Mouse (Mus musculus) cerebellum, adult 9-11 months (tissue): ENCODE results near the gene Sufu.

Experiments used
- DNase-seq: peaks from one replicate; pipeline ENCODE4 v3.0.0; 2022

The Sufu gene

DNA sequence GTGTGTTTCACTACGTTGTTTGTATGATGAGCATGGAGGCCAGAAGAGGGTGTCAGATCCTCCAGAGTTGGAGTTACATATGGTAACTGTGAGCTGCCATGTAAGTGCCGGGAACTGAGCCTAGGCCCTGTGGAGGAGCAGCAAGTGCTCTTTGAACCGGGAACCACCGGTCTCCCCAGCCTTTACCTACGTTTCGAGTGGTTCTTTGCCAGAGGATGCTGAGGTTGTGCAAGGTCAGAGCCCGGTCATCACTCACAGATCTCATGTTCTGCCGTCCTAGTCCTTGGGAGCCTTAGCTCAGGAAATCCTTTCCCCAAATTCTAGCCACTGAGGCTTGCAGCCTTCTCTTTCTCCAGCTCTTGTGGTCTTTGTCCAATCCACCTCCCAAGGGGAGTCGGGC is 37.5 kb downstream of the Sufu start:
- no peak for DNase-seq

DNA sequence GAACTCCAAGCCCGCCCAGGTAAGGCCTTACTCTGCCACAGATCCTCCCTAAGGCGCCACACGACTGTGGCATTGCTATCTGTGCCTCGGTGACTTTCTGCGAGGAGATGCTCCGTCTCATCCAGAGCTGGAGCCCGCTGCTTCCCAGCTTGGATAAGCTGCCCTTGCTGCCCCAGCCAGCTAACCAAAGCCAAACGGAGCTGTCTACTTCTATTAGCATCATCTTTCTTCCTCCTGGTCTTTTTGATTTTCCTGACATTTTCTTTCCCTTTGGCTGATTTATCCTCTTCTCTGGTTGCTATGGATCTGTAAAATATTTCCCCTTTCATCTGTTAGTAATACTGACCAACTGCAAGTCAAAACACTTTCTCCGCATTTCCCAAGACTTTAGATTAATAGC is 37.9 kb downstream of the Sufu start:
- no peak for DNase-seq

DNA sequence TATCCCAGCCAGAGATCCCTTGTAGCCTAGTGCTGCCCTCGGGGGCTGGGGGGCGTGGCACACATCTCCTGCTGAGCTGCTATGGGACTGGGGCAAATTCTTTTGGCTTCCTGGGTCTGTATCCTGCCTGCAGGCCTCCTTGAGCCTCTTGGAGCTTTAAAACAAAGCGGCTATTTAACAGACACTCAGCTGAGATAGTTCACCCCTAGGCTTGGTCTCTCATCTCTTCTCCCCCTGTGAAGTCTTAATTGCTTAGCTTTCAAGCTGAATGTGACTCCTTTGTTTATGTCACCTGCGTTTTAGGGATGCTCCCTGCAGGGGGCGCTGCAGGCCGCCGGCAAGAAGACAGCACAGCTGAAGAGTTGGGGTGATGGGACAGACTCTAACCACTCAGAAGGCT is 38.8 kb downstream of the Sufu start:
- DNase-seq: no peak

DNA sequence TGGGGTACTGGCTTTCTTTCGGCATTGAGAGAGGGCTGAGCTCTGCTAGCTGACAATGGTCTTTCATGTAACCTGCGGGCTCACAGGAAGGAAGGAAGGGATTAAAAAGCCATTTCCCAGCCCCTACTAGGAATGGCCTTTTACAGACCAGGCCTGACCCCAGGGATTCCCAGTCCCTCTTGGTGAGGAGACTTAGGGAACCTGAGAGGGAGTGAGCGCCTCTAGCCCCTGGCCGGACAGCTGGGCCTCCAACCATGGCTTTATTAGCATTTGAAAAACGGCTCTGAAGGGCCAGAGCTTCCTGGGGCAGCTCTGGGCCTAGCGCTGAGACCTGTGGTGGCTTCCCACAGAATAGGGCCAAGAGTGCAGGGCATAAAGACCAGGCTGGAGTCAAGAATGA is 46.8 kb downstream of the Sufu start:
- DNase-seq: no peak

DNA sequence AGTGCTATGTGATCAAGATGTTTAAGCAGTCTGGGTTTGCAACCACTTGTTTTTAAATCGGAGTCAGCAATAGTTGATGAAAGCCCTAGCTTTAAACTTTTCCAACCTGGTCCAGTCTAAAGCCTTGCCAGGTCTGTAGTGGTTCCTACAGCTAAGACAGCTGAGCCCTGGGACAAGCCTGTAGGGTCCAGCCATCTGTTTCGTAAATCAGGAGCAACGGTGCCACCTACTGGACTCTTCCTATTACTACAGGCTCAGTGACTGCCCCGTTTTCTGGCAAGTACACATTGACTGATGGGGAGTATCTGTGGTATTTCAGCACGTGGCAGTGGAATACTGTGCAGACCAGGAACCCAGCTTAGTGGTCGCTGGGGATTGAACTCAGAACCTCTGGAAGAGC is 47.5 kb downstream of the Sufu start:
- peak; percentile 90 for DNase-seq

DNA sequence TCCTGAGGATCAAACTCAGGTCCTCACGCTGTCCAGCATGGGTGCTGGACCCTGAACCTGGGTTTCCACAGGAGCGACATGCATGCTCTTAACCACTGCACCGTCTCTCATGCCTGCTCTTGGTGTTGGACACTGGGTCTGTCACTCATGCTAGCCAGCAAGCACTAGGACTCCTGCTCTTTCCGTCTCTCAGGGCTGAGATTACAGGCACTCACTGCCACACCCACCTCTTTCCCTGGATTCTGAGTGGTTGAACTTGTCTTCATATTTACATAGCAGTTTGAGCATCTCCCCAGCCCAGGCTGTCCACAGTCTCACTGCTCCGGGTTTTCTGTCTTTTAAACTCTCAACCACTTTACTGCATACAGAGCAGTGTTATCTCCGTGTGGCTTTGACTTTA is 48.9 kb downstream of the Sufu start:
- DNase-seq: no peak

DNA sequence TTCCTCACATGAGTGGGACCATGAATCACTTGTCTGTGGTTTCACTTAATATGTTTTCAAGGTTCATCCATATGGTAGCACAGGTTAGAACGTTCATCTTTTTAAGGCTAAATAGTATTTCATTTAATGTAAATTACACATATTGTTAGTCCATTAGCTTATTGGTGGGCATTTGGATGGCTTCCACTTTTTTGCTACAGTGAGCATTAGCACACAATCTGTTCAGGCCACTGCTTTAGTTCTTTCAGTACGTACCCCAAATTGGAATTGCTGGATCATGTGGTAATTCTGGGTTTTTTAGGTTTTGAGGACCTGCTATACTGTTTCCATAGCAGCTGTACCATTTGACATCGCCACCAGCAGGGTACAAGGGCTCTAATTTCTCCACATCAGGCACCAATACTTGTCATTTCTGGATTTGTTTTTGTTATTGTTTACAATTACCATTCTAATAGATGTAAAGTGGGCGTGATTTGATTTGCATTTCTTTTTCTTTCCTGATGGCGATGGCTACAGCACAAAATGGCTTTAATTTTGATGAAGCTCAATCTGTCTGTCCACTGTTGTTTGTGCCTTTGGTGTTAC is 49.8 kb downstream of the Sufu start:
- no peak for DNase-seq

DNA sequence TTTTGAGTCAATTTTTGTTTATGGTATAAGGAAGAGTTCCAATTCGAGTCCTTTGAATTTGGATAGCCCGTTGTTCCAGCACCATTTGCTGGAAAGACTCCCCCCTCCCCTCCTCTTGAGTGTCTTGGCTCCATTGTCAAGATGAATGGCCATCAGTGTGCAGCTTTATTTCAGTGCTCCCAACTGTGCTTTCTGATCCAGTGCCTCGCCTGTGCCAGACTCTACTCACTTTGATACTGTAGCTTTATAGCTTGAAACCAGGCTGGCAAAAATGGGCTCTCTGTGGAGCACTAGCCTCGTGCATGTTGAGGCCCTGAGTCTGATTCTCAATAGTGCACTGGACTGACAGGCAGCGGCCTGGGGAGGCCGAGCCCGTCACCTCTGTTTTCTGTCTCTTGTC is 50.4 kb downstream of the Sufu start:
- no peak for DNase-seq

DNA sequence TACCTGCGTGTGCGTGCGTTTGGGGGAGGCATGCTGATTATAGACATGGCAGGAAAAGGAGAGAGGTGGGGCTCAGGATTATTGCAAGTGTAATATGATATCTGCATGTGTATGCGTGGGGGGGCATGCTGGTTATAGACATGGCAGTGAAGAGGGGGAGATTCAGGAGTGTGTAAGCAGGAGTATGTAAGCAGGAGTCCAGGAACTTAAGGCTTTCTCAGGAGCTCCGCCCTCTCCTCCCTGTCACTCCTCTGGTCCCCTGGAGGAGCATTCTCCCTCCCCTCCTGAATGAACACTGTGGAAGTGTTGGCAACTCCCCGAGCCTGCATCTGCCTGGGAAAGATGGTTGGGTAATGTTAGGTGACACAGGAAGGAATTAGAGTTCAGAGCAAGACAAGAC is 51.2 kb downstream of the Sufu start:
- DNase-seq: no peak

DNA sequence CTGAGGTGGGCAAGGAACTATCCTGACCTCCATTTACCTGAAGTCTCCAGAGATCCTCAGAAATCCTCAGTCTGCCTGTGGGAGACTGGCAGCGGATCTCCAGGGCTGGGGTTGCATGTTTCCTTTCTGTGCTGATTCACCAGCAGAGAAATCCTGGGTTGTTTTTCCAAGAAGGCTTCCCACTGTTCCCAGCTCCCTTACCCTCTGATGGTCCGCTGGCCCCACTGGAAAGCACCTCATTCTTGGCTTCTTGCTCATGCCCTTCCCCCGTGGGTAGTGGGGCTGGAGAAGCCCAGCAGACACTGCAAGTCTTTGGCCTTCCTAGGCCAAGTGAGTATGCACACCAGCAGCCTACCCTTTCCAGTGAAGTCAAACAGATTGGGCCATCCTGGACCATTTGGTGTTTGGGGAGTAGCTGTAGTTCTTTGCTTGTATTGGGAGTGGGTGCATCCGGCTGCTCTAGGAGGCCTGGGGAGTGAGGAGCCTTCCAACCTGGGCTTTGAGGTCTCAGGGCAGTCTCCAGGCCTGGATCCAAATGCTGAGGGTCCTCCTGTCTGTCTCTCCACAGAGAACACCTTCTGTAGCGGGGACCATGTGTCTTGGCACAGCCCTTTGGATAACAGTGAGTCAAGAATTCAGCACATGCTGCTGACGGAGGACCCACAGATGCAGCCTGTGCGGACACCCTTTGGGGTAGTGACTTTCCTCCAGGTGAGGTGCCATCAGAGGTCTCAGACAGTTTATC is 52.7 kb downstream of the Sufu start:
- DNase-seq: no peak

DNA sequence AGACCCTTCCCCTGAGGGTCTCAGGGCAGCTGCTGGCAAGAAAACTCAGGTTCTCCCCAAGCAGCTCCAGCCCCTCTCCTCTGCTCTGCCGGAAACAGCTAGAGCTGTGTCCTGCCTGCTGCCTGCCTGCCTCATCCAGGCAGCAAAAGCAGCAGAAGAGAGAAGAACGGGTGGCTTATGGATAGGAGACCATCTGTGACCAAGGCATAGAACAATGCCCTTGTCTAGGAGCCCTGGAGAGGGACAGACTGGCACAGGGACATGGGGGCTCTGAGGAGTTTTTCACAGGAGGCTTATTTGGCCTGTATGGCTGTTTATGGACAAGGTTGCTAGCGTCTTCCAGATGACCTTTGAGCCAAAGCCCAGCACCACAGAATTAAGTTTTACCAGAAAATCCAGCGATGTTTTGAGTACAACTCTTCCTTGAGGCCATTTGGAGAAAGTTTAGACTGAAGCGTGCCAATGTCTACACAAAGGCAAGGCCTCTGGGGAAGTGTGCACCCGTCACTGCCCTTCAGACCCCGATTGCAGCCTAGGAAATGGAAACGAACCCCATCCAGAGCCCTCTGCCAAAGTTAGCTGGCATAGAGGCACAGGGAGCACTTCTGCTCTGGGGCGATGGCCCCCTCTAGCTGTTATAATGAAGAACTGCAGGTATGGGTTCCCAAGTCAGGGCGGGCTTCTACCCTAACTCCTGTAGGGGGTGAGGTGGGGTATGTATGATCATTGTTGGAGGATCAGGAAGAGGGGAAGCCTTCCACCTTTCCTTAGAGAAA is 55.5 kb downstream of the Sufu start:
- peak; percentile 69 for DNase-seq

DNA sequence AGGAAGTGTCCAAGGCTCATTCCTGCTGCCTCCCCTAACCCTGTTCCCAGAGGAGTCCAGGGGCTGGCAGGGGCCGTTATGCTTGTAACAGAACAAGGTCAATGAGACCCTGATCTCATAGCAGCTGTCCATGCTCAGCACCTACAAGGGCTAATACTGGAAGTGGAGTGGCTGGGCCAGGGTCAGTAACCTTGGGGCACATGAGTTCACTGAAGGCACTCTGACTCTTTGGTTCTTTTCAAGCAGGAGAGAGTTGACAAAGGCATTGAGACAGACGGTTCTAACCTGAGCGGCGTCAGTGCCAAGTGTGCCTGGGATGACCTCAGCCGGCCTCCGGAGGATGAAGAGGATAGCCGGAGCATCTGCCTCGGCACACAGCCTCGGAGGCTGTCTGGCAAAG is 56.2 kb downstream of the Sufu start:
- DNase-seq: no peak

DNA sequence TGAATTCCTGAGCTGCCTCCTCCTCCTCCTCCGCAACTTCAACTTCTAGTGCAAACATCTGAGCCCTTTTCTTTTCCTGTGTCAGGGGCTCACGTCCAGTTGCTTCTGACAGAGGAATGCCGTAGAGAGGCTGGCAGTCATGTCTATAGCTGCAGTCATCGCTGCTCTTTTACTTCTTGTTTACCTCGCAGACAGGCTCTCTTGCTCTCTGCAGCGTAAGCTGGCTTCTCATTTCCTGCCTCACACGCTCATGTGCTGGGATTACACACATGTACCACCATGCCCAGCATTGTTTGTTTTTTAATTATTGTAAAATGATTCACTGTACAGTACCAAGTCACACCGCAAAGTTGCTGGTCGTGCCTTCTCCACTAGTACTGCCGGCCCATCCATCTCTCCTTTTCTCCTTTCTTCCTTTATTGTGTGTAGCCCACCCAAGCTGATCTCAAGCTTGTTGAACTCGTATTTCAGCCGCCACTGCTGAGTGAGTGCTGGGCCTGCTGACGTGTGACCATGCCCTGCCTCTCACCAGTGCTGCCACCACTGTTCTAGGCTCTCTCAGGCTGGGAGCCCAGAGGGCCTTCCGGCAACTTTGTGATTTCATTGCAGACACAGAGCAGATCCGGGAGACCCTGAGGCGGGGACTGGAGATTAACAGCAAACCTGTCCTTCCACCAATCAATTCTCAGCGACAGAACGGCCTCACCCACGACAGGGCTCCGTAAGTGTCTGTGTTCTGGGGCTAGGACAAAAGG is 57.6 kb downstream of the Sufu start:
- DNase-seq: no peak

DNA sequence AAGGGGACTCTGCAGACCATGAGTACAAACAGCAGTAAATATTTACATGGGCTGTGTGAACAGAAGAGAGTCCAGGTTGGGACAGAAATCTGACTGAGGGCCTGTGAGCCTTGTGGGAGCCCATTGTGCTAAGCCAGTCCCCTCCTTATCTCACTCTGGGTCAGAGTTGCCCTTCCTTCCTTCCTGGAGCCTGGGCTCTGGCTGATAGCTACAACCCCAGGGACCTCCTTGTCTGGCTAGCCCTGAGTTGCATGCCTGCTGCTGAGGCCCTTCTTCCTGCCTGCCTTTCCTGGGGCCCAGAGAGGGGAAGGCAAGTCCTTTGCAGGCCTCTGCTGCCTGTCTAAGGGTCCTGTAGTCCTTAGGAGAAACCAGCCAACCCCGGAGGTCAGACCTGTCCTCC is 58.3 kb downstream of the Sufu start:
- no peak for DNase-seq

DNA sequence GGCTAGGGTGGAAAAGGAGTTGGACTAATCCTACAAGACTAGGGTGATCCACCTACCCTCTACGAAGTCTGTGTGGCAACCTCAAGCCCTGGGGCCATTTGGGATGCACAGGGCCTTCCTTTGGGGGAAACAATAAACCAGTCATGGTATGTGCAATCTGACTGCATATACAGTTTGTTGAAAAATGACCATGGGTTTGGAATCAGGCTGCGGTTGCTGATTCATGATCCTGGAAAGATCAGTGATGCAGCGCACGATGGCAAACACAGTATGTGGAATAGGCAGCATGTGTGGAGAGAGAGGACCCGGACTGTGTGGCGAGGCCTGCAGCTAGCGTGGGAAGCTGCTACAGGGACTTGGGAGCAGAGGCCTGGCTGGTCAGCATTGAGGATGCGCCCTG is 58.9 kb downstream of the Sufu start:
- DNase-seq: no peak

DNA sequence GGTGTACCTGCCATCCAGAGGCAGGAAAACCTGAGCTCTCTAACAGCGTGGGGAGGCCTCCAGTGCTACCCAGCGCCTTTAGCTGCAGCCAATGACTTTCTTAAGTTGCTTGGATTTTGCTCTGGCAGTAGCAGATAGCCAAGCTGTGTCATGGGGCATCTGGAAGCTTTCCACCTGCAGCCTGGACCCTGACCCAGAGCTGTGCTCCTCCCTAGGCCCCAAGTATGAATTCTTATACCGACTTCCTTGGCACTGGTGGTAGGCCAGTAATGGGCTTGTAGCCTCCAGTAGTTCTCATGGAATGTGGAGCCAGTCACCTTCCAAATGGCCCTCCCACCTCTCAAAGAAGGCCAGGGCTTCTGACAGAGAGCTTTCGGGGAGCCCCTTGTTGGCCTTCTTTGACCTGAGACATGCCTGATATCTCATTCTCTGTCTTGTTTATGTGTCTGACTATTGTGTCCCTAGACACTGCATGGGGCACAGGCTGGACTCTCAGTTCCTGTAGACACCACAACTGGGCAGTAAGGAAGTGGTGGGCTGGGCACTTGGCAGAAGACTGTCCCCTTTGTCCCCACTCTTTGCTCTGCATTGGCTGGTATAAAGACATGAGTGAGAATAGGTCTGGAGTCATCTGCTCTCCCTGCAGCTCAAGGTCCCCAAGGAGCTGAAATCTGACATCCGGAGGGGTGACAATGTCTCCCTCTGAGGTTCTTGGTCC is 59.5 kb downstream of the Sufu start:
- no peak for DNase-seq

DNA sequence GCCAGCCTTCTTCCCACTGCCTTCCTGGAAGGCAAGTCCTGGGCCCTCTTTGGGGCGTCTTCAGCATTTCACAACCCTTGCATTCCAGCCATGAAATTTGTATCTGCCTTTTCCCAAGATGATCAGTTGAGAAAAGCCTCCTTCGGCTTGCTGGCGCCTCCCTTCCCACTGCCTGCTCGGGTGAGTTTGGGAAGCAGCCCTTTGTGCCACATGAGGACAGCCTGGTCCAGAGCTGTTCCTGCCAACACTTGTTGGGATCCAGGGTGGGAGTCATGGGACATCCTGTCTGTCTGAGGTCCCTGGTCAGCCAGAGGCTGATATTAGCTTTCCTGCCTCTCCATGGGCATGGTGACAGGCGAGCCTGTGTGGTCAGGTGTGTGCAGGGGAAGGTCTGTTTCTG is 61.1 kb downstream of the Sufu start:
- DNase-seq: no peak

DNA sequence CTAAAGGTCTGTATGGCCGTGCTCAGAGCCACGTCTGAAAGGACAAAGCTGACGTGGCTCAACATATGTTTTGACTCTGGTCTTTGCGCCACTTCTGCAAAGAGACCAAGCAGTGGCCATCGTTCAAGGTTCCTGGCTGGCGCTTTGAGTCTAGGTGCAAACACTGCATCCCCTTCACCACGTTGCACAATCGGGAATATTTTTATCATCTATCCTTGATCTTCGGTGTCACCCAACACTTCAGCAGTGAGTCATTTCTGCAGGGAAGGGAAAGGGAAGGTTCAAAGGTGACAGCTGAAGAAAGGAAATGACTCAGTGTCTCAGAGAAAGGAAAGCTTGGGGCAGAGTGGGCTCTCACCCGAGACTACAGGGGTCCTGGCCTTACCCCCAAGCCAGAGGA is 62.6 kb downstream of the Sufu start:
- DNase-seq: no peak

DNA sequence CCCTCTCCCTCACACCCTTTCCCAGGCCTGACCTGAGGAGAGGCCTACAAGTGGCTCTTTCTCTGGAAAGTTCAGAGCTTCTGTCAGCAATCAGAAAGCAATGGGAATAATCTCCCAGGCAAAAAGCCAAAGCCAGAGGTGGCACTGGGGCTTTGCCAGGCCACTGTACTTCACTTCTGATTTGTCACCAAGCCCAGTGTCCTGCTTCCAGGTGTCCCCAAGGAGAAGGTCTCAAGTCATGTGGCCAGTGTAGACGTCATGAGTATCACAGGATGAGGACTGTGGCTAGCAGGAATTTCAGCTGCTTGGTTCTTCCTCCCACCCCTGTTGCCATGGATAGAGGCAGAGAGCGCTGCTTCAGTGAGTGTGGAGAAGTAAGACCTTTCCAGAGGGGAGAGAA is 63.2 kb downstream of the Sufu start:
- no peak for DNase-seq

DNA sequence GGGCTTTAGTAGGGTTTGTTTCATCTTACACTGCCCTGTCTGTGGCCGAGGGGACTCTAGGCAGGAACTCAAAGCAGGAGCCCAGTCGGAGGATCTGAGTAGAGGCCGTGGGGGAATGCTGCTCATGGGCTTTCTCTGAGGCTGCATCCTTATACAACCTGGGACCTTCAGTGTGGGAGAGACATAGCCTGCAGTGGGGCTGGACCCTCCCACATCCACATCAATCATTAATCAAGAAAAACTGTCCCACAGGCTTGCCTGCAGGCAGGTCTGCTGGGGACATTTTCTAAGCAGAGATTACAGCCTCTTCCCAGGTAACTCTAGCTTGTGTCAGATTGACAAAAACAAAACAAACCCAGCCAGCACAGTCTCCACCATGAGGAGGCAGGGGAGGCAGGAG is 65.9 kb downstream of the Sufu start:
- DNase-seq: no peak

DNA sequence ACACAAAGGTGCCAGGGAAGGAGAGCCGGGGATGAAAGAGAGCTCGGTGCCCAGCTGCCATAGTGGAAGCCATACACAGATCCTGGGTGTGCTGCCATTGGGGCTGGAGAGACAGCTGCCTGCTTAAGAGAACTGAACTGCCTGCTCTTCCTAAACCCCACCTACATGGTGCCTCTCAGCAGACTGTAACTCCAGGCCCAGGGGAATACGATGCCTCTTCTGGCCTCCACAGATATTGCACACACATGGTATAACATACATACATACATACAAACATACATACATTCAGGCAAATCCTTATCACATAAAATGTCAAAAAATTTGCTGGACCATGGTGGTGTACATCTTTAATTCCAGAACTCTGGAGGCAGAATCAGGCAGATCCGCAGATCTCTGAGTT is 66.8 kb downstream of the Sufu start:
- DNase-seq: no peak

DNA sequence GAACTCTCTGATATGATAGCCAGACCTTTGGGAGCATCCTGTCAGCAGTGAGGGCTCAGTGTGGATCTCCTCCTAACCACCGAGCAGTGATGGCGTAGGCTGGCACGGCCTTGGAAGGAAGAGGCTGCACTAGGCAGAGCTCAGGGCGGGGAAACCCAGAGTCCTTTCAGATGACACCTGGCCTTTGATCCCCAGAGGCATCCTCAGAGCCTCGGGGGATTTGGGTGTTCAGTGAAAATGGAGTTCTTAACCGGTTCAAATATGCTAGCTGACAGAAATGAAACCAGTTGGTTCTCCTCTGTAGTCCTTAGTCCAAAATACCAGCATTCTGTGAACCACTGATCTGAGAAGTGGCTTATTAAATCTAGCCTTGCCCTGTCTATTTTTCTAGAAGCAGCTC is 69.5 kb downstream of the Sufu start:
- no peak for DNase-seq

DNA sequence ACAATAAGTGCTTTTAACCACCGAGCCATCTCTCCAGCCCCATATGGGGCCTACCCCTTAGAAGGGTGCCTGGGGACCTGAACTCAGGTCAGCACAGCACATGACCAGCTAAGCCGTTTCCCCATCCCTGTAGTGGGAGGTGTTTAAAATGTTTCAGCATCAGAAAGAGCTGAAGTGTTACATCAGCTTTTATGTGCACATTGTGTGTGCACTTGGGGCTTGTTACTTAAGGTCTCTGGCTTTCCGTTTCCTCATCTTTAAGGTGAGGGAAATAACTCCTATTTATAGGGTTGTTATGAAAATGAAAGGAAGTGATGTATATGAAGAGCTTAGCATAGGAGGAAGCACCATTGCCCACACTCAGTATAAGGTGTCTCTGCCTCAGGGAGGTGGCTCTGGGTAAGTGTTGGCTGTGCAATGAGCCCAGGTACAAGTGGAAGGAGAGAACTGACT is 70.4 kb downstream of the Sufu start:
- DNase-seq: no peak
